Mouse (Mus musculus): ENCODE results near the gene H3f3b.

DNA sequence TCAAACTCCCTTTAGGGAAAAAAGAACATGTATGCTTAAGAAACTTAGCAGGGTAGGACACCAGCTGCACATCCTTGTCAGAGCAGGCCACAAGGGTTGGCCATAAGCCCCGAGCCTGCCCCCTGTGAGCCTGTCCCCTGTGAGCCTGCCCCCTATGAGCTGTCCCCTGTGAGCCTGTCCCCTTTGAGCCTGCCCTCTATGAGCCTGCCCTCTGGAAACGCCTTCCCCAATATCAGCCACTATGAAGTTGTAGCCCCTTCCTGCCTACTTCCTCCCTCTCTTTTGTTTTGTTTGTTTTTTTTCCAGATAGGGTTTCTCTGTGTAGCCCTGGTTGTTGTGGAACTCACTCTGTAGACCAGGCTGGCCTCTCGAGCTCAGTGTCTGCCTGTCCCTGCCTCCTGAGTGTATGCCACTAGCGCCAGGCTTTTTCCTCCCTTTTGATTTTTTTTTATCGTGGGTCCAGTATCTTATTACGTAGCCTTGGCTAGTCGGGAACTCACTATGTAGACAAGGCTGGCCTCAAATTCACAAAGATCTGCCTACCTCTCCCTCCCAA, 46.8 kb upstream of the H3f3b start:
- TF ChIP-seq CTCF (IDR thresholded peaks at IDR 0.05) (no peak), EP300 (IDR thresholded peaks at IDR 0.05) (no peak)

All from lung, postnatal 0 days (tissue).